Mouse (Mus musculus) neutrophil, adult 5-6 weeks (primary cell): ENCODE results near the gene Ltc4s. TPM values are rescaled to one million over a fixed set of nuclear protein-coding genes. Genes with fewer than 3 reads are reported as not detected.

ENCODE experiments used
- ATAC-seq: fragments of 151-379, 151-347 bp; 2 replicates; pipeline ENCODE4 v1.8.0; 2017; ENCODE audit warnings: mild to moderate bottlenecking, moderate TSS enrichment; ENCODE audit not compliant: insufficient number of reproducible peaks, poor library complexity, low FRiP score, severe bottlenecking; ENCODE audit errors: extremely low read depth
- total RNA-seq: library from RNA; stranded (forward); fragments of 200-1000 nt; gene quantifications from 2 replicates; pipeline ENCODE4 v1.2.3, GENCODE M21; 2017

The Ltc4s gene
- total RNA-seq, 1 experiment from 2014 or later = 2.1 TPM

GRCm38 (mm10) chr11:50208039-50208438 lies 30.4 kb downstream of the Ltc4s start:
- no peak for ATAC-seq

- ATAC-seq = no peak
These were observed 31.1 kb downstream of the Ltc4s start for GRCm38 (mm10) chr11:50207344-50207743.

GRCm38 (mm10) chr11:50206037-50206436 lies 32.4 kb downstream of the Ltc4s start:
- ATAC-seq = no peak

- ATAC-seq = no peak
These were observed 33.0 kb downstream of the Ltc4s start for GRCm38 (mm10) chr11:50205434-50205833.

DNA sequence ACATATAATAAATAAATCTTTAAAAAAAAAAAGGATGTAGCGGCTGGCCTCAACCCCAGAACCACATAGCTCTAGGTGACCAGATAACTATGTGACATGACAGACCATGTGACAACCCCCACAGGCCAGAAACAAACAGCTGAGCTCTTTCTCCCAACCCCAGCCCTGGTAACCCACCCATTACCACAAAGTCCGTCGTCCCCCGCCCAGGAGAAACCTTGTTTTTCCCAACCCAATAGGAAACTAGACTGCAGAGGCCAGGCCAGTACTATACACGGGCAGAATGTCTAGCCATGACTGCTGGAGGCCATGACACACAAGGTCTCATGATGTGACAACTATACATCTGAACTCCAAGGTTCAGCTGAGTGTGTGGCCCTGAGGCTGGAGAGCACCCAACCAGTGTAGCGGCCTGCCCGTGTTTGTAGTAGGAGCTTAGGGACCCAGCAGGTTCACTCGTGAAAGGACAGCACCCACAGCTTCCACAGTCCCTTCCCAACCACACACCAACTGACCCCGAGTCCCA lies 35.1 kb downstream of the Ltc4s start:
- ATAC-seq = no peak

- ATAC-seq = no peak
These were observed 36.8 kb downstream of the Ltc4s start for GRCm38 (mm10) chr11:50201590-50201989.

GRCm38 (mm10) chr11:50200613-50201012 lies 37.8 kb downstream of the Ltc4s start:
- no peak for ATAC-seq

- ATAC-seq = no peak
These were observed 39.5 kb downstream of the Ltc4s start for GRCm38 (mm10) chr11:50198916-50199315.

GRCm38 (mm10) chr11:50198219-50198846 lies 40.1 kb downstream of the Ltc4s start:
- ATAC-seq = no peak

DNA sequence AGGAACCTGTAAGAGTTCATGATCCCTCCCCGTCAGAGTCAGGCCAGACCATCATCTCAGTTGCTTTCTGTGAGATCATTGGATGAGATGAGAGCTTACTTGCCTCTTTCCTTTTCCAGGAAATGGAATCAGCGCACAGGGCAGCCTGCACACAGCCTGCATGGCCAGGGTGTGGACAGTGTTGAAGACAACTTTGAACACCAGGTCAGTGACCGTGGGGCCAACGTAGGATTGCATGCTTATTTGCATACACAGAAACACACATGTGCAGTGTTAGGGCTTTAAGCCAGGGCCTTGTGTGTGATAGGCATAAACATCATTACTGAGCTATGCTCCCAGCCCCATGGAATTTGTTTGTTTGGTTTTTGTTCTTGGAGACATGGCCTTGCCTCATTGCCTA lies 40.9 kb downstream of the Ltc4s start:
- ATAC-seq = no peak

DNA sequence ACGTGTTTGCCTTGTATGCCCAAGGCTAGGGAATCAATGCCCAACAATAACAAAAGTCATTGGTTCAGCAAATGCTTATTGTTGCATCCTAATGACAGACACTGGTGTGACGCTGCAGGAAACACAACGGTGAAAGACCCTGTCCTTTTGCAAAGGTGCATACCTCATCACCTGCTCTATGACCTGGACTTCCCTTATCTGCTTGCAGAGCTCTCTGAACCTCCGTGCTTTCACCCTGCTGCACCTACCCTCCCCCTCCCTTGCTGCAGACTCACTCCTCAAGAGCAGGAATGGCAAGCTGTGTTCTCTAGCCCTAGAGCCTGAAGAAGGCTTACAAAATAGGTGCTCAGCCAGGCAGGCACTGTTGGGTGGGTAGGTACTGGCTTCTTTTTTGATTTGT lies 43.6 kb downstream of the Ltc4s start:
- ATAC-seq = no peak

DNA sequence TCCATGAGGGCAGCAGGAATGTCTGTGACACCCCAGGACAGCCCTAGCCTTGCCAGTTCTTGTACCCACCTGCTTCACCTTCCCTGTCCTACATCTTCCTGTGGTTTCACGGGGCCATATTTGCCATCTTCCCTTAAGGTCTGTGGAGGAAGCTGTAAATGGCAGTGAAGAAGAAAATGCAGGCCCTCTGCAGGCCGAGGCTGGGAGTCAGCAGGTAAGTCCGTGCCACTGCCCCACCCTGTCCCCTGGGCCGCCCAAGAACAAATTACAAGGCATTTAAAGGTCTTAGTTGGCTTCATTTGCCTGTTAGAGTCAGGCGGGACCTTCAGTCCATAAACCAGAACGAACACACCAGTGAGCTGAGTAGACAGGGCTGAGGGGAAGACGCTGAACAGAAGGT lies 44.3 kb downstream of the Ltc4s start:
- ATAC-seq = no peak

- no peak for ATAC-seq
These were observed 46.1 kb downstream of the Ltc4s start for GRCm38 (mm10) chr11:50192278-50192677.

GRCm38 (mm10) chr11:50190362-50190761 lies 48.1 kb downstream of the Ltc4s start:
- ATAC-seq = no peak

DNA sequence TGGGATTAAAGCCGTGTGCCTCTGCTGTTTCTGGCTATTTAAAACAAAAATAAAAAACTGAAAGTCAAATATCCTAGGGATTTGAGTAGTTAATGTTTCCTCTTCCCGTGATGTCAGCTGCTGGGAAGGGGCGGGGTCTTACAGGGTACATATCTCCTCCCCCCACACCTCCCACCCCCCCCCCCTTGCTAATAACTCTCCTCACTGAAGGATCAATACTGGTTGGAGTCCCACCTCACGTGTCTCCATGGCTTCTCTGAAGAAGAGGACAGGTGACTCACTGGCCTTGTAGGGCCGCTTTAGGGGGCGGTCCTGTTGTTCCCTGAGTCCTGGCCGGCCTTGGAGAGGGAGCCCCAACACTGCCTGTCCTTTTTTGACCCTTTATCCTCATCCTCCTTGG lies 49.7 kb downstream of the Ltc4s start:
- no peak for ATAC-seq

Other genes with a start within 250 kb of the Ltc4s start
- 253 and 278 TPM in 2 replicates for gene Rnf130, start 213.3 kb downstream of the Ltc4s start, total RNA-seq
- gene Tbc1d9b, start 107.2 kb downstream of the Ltc4s start, total RNA-seq = 74.3 and 98.6 TPM in 2 replicates
- gene Mrnip, start 64.2 kb downstream of the Ltc4s start, total RNA-seq = 2.2 and 2.9 TPM in 2 replicates
- 438 and 455 TPM in 2 replicates for gene Sqstm1, start 27.8 kb downstream of the Ltc4s start, total RNA-seq
- gene Mgat4b, start 27.7 kb downstream of the Ltc4s start, total RNA-seq = 4.4 and 5.5 TPM in 2 replicates
- 21.1 and 22.1 TPM in 2 replicates for gene Maml1, start 53.7 kb upstream of the Ltc4s start, total RNA-seq
- 235 TPM in 2 replicates for gene Canx, start 87.1 kb upstream of the Ltc4s start, total RNA-seq
- not detected in 2 replicates for gene Cby3, start 115.8 kb upstream of the Ltc4s start, total RNA-seq
- gene Hnrnph1, start 138.4 kb upstream of the Ltc4s start, total RNA-seq = 1,028 and 1,146 TPM in 2 replicates
- 52.4 and 52.7 TPM in 2 replicates for gene Rufy1, start 192.5 kb upstream of the Ltc4s start, total RNA-seq